Mouse (Mus musculus) heart, postnatal 0 days (tissue): ENCODE results near the gene Dnajc13. TPM values are rescaled to one million over a fixed set of nuclear protein-coding genes. Genes with fewer than 3 reads are reported as not detected.
A peak's percentile ranks its signal among the peaks of the same experiment; 100 is the strongest.

Source experiments
- ATAC-seq: fragments of 200-750 bp; cut with Nextera tagmentation; 2 replicates; pipeline ENCODE4 v1.8.0; 2017; ENCODE audit warnings: low read depth, moderate number of reproducible peaks, moderate library complexity; ENCODE audit not compliant: insufficient read depth
- DNase-seq: peaks from one replicate; pipeline ENCODE4 v3.0.0-alpha.2; 2016; ENCODE audit warnings: low spot score
- H3K27ac ChIP-seq: fragments of 300-500 bp; sonication (generic); 2 replicates; pipeline ENCODE4 v1.5.1; 2014; ENCODE audit warnings: low read depth, mild to moderate bottlenecking
- H3K27me3 ChIP-seq: fragments of 300-500 bp; sonication (generic); 2 replicates; pipeline ENCODE4 v1.6.1; 2014; ENCODE audit warnings: low read length, mixed read lengths; ENCODE audit not compliant: control insufficient read depth, insufficient read depth
- H3K36me3 ChIP-seq: fragments of 300-500 bp; sonication (generic); replicated peaks from 2 replicates; pipeline ENCODE4 v1.6.1; 2014; ENCODE audit warnings: low read length, mixed read lengths; ENCODE audit not compliant: control insufficient read depth, insufficient read depth
- H3K4me1 ChIP-seq: fragments of 300-500 bp; sonication (generic); 2 replicates; pipeline ENCODE4 v1.6.1; 2014; ENCODE audit warnings: antibody characterized with exemption; ENCODE audit not compliant: control insufficient read depth, insufficient read depth
- H3K4me2 ChIP-seq: fragments of 300-500 bp; sonication (generic); 2 replicates; pipeline ENCODE4 v1.6.1; 2014; ENCODE audit warnings: low read depth, mild to moderate bottlenecking, low read length, moderate library complexity
- H3K4me3 ChIP-seq: fragments of 300-500 bp; sonication (generic); 2 replicates; pipeline ENCODE4 v1.5.1; 2014; ENCODE audit warnings: low read depth, low read length
- H3K9ac ChIP-seq: fragments of 300-500 bp; sonication (generic); replicated peaks from 2 replicates; pipeline ENCODE4 v1.6.1; 2014; ENCODE audit warnings: low read depth, low read length, mixed read lengths
- H3K9me3 ChIP-seq: fragments of 300-500 bp; sonication (generic); replicated peaks from 2 replicates; pipeline ENCODE4 v1.6.1; 2016; ENCODE audit warnings: low read length; ENCODE audit not compliant: control insufficient read depth
- CTCF ChIP-seq: IDR thresholded peaks from 2 replicates; pipeline ENCODE4 v1.5.1; 2016; ENCODE audit warnings: antibody characterized with exemption, control low read depth, low read depth
- EP300 ChIP-seq: IDR thresholded peaks from 2 replicates; pipeline ENCODE4 v1.6.1; 2016; ENCODE audit warnings: antibody characterized with exemption, low read depth
- WGBS: fragments of 180-500 bp; shearing (Covaris S2); extraction: QIAGEN DNeasy Blood & Tissue Kit; methylation state at CpG from one replicate; pipeline ENCODE4 v1.1.7; 2014; 5-methylcytosine and 5-hydroxymethylcytosine counted together
- polyA plus RNA-seq: library from polyadenylated mRNA; unstranded; fragments of >200 nt; fragmentation: Nextera tagmentation; extraction: Ambion mirVana; gene quantifications from 2 replicates; pipeline ENCODE4 v1.2.1, GENCODE M21; 2015
- total RNA-seq: library from RNA; depleted of rRNA; stranded (reverse); fragments of >200 nt; gene quantifications from 2 replicates; pipeline ENCODE4 v1.2.3, GENCODE M21; 2014; ENCODE audit warnings: low replicate concordance

Gene Dnajc13
- total and polyA plus RNA-seq, 2 experiments from 2014 or later: 7.5 to 40.2 TPM

DNA sequence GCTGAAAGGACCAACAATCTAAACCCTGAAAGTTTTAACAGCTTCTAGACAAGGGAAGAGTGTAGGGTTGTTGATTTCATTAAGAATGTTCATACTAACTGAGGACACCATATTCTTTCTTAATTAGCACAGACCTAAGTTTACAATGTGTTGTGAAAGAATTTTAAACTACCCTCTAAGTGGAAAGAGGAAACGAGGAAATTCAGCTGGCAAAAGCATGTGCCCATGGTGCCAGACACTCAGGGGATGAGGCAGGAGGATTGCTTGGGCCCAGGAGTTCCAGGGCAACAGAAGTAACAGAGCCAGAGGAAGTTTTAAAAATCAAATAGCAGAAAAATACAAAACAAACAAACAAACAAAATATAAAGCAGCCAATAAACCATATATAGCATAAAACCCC is 28.9 kb downstream of the Dnajc13 start:
- no peaks in the 10 kb centered on the region for H3K27me3 ChIP-seq
- ATAC-seq: no peak
- WGBS: 64% methylated on average over 1 of the region's 1 CpGs

DNA sequence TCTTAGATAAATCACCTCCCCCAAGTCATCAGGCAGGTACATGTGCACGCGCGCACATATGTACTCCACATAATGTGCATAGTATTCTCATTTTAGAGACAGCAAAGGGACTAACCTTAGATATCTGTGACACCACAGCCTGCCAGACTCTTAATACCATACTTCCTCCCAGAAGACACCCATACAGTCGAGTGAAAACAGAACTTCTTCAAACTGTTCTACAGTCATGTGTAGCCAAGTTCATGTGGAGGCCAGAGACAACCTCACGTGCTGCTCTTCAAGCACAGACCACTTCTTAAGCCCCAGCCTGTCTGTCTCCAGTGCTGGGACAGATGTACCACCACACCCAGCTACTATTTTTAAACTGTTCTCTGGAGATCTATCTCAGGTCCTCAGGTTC is 29.7 kb downstream of the Dnajc13 start:
- WGBS: 76% methylated on average over 5 of the region's 5 CpGs
- DNase-seq (no peak), ATAC-seq (no peak; the same call in 1 of the 2 replicates)
- H3K4me2 ChIP-seq: no peak overlapping the region
- H3K27me3 ChIP-seq: no peaks in the 10 kb centered on the region
- TF ChIP-seq EP300: no peak
- no peak for TF ChIP-seq CTCF
- H3K4me3 ChIP-seq: no peak overlapping the region
- H3K36me3 ChIP-seq: peaks cover 73% of the 10 kb centered on the region
- no peaks in the 10 kb centered on the region for H3K9me3 ChIP-seq
- H3K27ac ChIP-seq: no peak overlapping the region
- no peak overlapping the region for H3K9ac ChIP-seq
- peaks cover 9% of the 10 kb centered on the region; the same call in 1 of the 2 replicates for H3K4me1 ChIP-seq

More for the DNA sequence above, 28.9 kb downstream of the Dnajc13 start:
- Histone ChIP-seq H3K36me3 (peaks cover 67% of the 10 kb centered on the region), H3K27ac (no peak overlapping the region), H3K9me3 (no peaks in the 10 kb centered on the region), H3K4me2 (no peak overlapping the region), H3K4me1 (peaks cover 9% of the 10 kb centered on the region; the same call in 1 of the 2 replicates), H3K4me3 (no peak overlapping the region), H3K9ac (no peak overlapping the region)
- TF ChIP-seq CTCF (no peak), EP300 (no peak)
- DNase-seq: no peak

DNA sequence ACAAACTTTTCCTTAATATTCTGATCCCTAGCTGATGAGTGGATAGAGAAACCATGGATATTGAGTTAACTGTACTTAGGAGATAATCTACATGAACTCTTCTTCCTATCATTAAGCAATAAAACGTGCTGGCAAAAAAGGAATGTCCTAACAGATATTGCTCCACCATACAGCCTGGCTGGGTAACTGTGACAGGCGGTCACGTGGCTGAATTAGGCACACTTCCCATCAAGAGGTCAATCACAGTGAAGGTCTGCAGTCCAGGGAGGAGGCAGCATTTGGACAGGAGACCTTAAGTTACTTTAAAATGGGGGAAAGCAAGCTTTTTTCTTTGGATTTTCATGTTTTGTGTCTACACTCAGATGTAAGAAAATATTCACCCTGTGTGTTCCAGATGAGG is 30.7 kb downstream of the Dnajc13 start:
- ATAC-seq (no peak), DNase-seq (no peak)
- no peak overlapping the region for H3K4me2 ChIP-seq
- TF ChIP-seq CTCF (no peak), EP300 (no peak)
- H3K9me3 ChIP-seq: no peaks in the 10 kb centered on the region
- WGBS: 81% methylated on average over 3 of the region's 3 CpGs
- no peak overlapping the region for H3K9ac ChIP-seq
- H3K36me3 ChIP-seq: peaks cover 67% of the 10 kb centered on the region
- H3K4me1 ChIP-seq: peaks cover 9% of the 10 kb centered on the region; the same call in 1 of the 2 replicates
- H3K4me3 ChIP-seq: no peak overlapping the region
- H3K27me3 ChIP-seq: no peaks in the 10 kb centered on the region
- H3K27ac ChIP-seq: no peak overlapping the region

DNA sequence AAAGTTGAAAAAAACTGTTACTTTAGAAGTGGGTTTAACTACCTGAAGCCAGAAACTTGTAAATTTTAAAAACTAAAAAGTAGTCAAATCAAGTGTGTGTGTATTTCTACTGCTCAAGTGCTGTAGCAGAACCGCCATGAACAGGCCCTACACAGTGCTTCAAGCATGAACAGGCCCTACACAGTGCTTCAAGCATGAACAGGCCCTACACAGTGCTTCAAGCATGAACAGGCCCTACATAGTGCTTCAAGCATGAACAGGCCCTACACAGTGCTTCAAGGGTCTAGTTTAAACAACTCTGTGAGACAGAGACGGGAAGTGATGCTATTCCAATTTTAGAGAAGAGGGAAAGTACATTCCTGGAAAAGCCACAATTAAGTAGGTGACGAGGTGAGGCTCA is 51.3 kb downstream of the Dnajc13 start:
- no peak for TF ChIP-seq EP300
- no peak for TF ChIP-seq CTCF
- ATAC-seq: no peak

DNA sequence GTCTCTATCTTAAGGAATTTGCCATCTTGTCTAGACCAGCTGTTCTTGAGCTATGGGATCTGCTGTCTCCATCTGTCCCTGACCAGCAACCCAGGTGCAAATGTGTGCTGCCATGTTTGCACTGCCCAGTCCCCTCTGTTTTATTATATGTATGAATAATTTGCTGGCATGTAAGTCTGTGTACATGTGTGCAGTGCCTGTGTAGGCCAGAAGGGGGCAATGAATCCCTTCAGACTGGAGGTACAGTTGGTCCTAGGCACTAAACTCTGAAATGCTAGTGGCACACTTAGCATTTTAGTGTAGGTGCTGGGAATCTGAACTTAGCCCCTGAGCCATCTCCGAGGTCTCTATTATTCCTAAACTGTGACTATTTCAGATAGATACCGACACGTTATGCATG is 58.9 kb downstream of the Dnajc13 start:
- WGBS: 93% methylated on average over 3 of the region's 3 CpGs
- Histone ChIP-seq H3K4me2 (no peak overlapping the region), H3K27me3 (no peaks in the 10 kb centered on the region), H3K27ac (no peak overlapping the region), H3K4me3 (no peak overlapping the region), H3K36me3 (peaks cover 77% of the 10 kb centered on the region), H3K9me3 (no peaks in the 10 kb centered on the region), H3K9ac (no peak overlapping the region), H3K4me1 (no peaks in the 10 kb centered on the region)
- ATAC-seq: no peak; the same call in 1 of the 2 replicates
- TF ChIP-seq EP300 (no peak), CTCF (peak; percentile 63)
- DNase-seq: peak; percentile 24

More for the DNA sequence above, 51.3 kb downstream of the Dnajc13 start:
- Histone ChIP-seq H3K27ac (no peak overlapping the region), H3K36me3 (peaks cover 69% of the 10 kb centered on the region), H3K9ac (no peak overlapping the region), H3K4me2 (no peak overlapping the region), H3K9me3 (no peaks in the 10 kb centered on the region), H3K27me3 (no peaks in the 10 kb centered on the region), H3K4me3 (no peak overlapping the region), H3K4me1 (no peaks in the 10 kb centered on the region)
- DNase-seq: no peak
- 89% methylated on average over 3 of the region's 3 CpGs for WGBS

DNA sequence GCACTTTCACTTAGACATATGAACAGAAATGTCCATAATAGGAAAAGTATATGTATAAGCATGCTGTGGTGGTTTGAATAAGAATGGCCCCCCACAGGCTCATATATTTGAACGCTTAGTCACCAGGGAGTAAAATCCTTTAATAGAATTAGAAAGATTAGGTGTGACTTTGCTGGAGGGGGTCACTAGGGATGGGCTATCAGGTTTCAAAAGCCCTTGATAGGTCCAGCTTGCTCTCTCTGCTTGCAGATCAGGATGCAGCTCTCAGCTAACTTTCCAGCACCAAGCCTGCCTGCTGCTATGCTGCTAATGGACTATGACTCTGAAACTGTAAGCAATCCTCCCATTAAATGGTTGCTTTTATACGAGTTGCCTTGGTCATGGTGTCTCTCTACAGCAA is 68.2 kb downstream of the Dnajc13 start:
- ATAC-seq (peak; percentile 77), DNase-seq (peak; percentile 76)
- 45% methylated on average over 2 of the region's 2 CpGs for whole genome bisulfite sequencing
- Histone ChIP-seq H3K4me3 (no peak overlapping the region), H3K27me3 (no peaks in the 10 kb centered on the region), H3K4me2 (no peak overlapping the region), H3K27ac (peak overlapping the region; percentile 85), H3K9me3 (no peaks in the 10 kb centered on the region), H3K9ac (no peak overlapping the region), H3K36me3 (peaks cover 64% of the 10 kb centered on the region), H3K4me1 (peaks cover 4% of the 10 kb centered on the region; the same call in 1 of the 2 replicates)
- TF ChIP-seq EP300 (no peak), CTCF (no peak)
